Mouse (Mus musculus) bone marrow, adult 2 months (tissue): ENCODE data around the gene Gabarap.

Source experiments
- CTCF ChIP-seq: fragments of 200-500 bp; IDR thresholded peaks from 2 replicates; pipeline ENCODE4 v1.5.1; 2011; ENCODE audit warnings: low read length, control low read depth; ENCODE audit not compliant: control insufficient read depth, insufficient read depth
- POLR2A ChIP-seq: fragments of 200-500 bp; IDR thresholded peaks from 2 replicates; pipeline ENCODE4 v1.6.1; 2011; ENCODE audit warnings: low read depth, mild to moderate bottlenecking, control low read depth, low read length, borderline replicate concordance; ENCODE audit not compliant: control insufficient read depth

- TF ChIP-seq CTCF, result no peak
- no peak for TF ChIP-seq POLR2A
These were observed 994 bp upstream of the Gabarap start for GRCm38 (mm10) chr11:69989949-69990348.
